Mouse (Mus musculus) hindbrain, embryonic 11.5 days (tissue): Measurements from ENCODE around the gene Psapl1. TPM values are rescaled to one million over a fixed set of nuclear protein-coding genes. Genes with fewer than 3 reads are reported as not detected.

Experiments
- ATAC-seq: fragments of 200-750 bp; cut with Nextera tagmentation; 2 replicates; pipeline ENCODE4 v1.8.0; 2017; ENCODE audit warnings: mild to moderate bottlenecking, moderate TSS enrichment, moderate library complexity; ENCODE audit not compliant: low FRiP score
- DNase-seq: peaks from one replicate; pipeline ENCODE4 v3.0.0-alpha.2; 2015; ENCODE audit warnings: low spot score
- H3K27ac ChIP-seq: fragments of 300-500 bp; sonication (generic); 2 replicates; pipeline ENCODE4 v1.5.1; 2014; ENCODE audit warnings: mild to moderate bottlenecking, low read depth, low read length
- H3K27me3 ChIP-seq: fragments of 300-500 bp; sonication (generic); 2 replicates; pipeline ENCODE4 v1.6.1; 2014; ENCODE audit warnings: mild to moderate bottlenecking, low read length, moderate library complexity, mixed read lengths; ENCODE audit not compliant: control insufficient read depth, insufficient read depth
- H3K36me3 ChIP-seq: fragments of 300-500 bp; sonication (generic); 2 replicates; pipeline ENCODE4 v1.6.1; 2014; ENCODE audit warnings: mild to moderate bottlenecking, low read length, moderate library complexity, mixed read lengths; ENCODE audit not compliant: control insufficient read depth, insufficient read depth
- H3K4me1 ChIP-seq: fragments of 300-500 bp; sonication (generic); replicated peaks from 2 replicates; pipeline ENCODE4 v1.6.1; 2014; ENCODE audit warnings: low read length, mixed read lengths; ENCODE audit not compliant: control insufficient read depth, insufficient read depth
- H3K4me2 ChIP-seq: fragments of 300-500 bp; sonication (generic); replicated peaks from 2 replicates; pipeline ENCODE4 v1.6.1; 2014; ENCODE audit warnings: mild to moderate bottlenecking, low read depth, low read length
- H3K4me3 ChIP-seq: fragments of 300-500 bp; sonication (generic); 2 replicates; pipeline ENCODE4 v1.5.1; 2014; ENCODE audit warnings: low read depth, low read length
- H3K9ac ChIP-seq: fragments of 300-500 bp; sonication (generic); 2 replicates; pipeline ENCODE4 v1.6.1; 2014; ENCODE audit warnings: low read depth, low read length
- H3K9me3 ChIP-seq: fragments of 300-500 bp; sonication (generic); 2 replicates; pipeline ENCODE4 v1.6.1; 2016; ENCODE audit warnings: low read length; ENCODE audit not compliant: control insufficient read depth
- WGBS: fragments of 180-500 bp; shearing (Covaris S2); extraction: QIAGEN DNeasy Blood & Tissue Kit; methylation state at CpG from one replicate; pipeline ENCODE4 v1.1.7; 2014; 5-methylcytosine and 5-hydroxymethylcytosine counted together
- polyA plus RNA-seq: library from polyadenylated mRNA; unstranded; fragments of >200 nt; fragmentation: Nextera tagmentation; extraction: Ambion mirVana; gene quantifications from 2 replicates; pipeline ENCODE4 v1.2.1, GENCODE M21; 2014

Gene Psapl1
- polyA plus RNA-seq, 1 experiment from 2014 or later, result not detected

- WGBS, result 83% methylated on average over 3 of the region's 3 CpGs
- no peaks in the 10 kb centered on the region for H3K4me1 ChIP-seq
Observed at GRCm38 (mm10) chr5:36248022-36248421, 44.2 kb downstream of the Psapl1 start.

GRCm38 (mm10) chr5:36252746-36253504 lies 49.1 kb downstream of the Psapl1 start:
- Histone ChIP-seq H3K4me1 (no peaks in the 10 kb centered on the region), H3K4me3 (no peak overlapping the region), H3K27ac (no peak overlapping the region), H3K9ac (no peak overlapping the region), H3K4me2 (no peak overlapping the region), H3K36me3 (no peaks in the 10 kb centered on the region), H3K27me3 (no peaks in the 10 kb centered on the region), H3K9me3 (no peaks in the 10 kb centered on the region)
- no peak for ATAC-seq
- DNase-seq, result no peak
- WGBS, result 89% methylated on average over 17 of the region's 17 CpGs

More at GRCm38 (mm10) chr5:36248022-36248421, 44.2 kb downstream of the Psapl1 start:
- no peak overlapping the region for H3K4me2 ChIP-seq
- ATAC-seq (no peak), DNase-seq (no peak)
- no peak overlapping the region for H3K27ac ChIP-seq
- no peaks in the 10 kb centered on the region for H3K36me3 ChIP-seq
- H3K4me3 ChIP-seq, result no peak overlapping the region
- H3K27me3 ChIP-seq, result no peaks in the 10 kb centered on the region
- H3K9me3 ChIP-seq, result no peaks in the 10 kb centered on the region
- H3K9ac ChIP-seq, result no peak overlapping the region

GRCm38 (mm10) chr5:36254642-36255516 lies 51.1 kb downstream of the Psapl1 start:
- Histone ChIP-seq H3K27ac (no peak overlapping the region), H3K36me3 (no peaks in the 10 kb centered on the region), H3K4me3 (no peak overlapping the region), H3K27me3 (no peaks in the 10 kb centered on the region), H3K9me3 (no peaks in the 10 kb centered on the region), H3K4me2 (no peak overlapping the region), H3K4me1 (no peaks in the 10 kb centered on the region), H3K9ac (no peak overlapping the region)
- ATAC-seq (no peak), DNase-seq (peak; percentile 18)
- 72% methylated on average over 18 of the region's 18 CpGs for WGBS

Other genes with a start within 250 kb of the Psapl1 start
- gene Sorcs2, start 194.1 kb downstream of the Psapl1 start, polyA plus RNA-seq, result 4.1 and 6.0 TPM in 2 replicates